Mouse (Mus musculus) lung, embryonic 14.5 days (tissue): ENCODE results near the gene Lsm3. TPM values are rescaled to one million over a fixed set of nuclear protein-coding genes. Genes with fewer than 3 reads are reported as not detected.

Experiments
- ATAC-seq: fragments of 200-750 bp; cut with Nextera tagmentation; 2 replicates; pipeline ENCODE4 v1.8.0; 2017; ENCODE audit warnings: mild to moderate bottlenecking, moderate TSS enrichment, moderate library complexity; ENCODE audit not compliant: insufficient read depth
- DNase-seq: peaks from one replicate; pipeline ENCODE4 v3.0.0-alpha.2; 2015
- H3K27ac ChIP-seq: fragments of 300-500 bp; sonication (generic); 2 replicates; pipeline ENCODE4 v1.5.1; 2014; ENCODE audit warnings: low read depth, mild to moderate bottlenecking, moderate library complexity
- H3K27me3 ChIP-seq: fragments of 300-500 bp; sonication (generic); 2 replicates; pipeline ENCODE4 v1.6.1; 2014; ENCODE audit warnings: low read length, control low read depth; ENCODE audit not compliant: insufficient read depth
- H3K36me3 ChIP-seq: fragments of 300-500 bp; sonication (generic); 2 replicates; pipeline ENCODE4 v1.6.1; 2014; ENCODE audit warnings: control low read depth; ENCODE audit not compliant: insufficient read depth
- H3K4me1 ChIP-seq: fragments of 300-500 bp; sonication (generic); 2 replicates; pipeline ENCODE4 v1.6.1; 2014; ENCODE audit warnings: antibody characterized with exemption, control low read depth; ENCODE audit not compliant: insufficient read depth
- H3K4me2 ChIP-seq: fragments of 300-500 bp; sonication (generic); 2 replicates; pipeline ENCODE4 v1.6.1; 2014; ENCODE audit warnings: mild to moderate bottlenecking
- H3K4me3 ChIP-seq: fragments of 300-500 bp; sonication (generic); 2 replicates; pipeline ENCODE4 v1.5.1; 2014; ENCODE audit warnings: low read depth, low read length
- H3K9ac ChIP-seq: fragments of 300-500 bp; sonication (generic); 2 replicates; pipeline ENCODE4 v1.6.1; 2014
- H3K9me3 ChIP-seq: fragments of 300-500 bp; sonication (generic); 2 replicates; pipeline ENCODE4 v1.6.1; 2016; ENCODE audit warnings: low read depth, low read length, control low read depth
- CTCF ChIP-seq: IDR thresholded peaks from 2 replicates; pipeline ENCODE4 v1.5.1; 2016; ENCODE audit warnings: antibody characterized with exemption, low read depth
- WGBS: fragments of 180-500 bp; shearing (Covaris S2); extraction: QIAGEN DNeasy Blood & Tissue Kit; methylation state at CpG from one replicate; pipeline ENCODE4 v1.1.7; 2014; 5-methylcytosine and 5-hydroxymethylcytosine counted together
- polyA plus RNA-seq: library from polyadenylated mRNA; unstranded; fragments of >200 nt; fragmentation: Nextera tagmentation; extraction: Ambion mirVana; gene quantifications from 2 replicates; pipeline ENCODE4 v1.2.1, GENCODE M21; 2014

Lsm3 gene
- polyA plus RNA-seq, 1 experiment from 2014 or later, result 325 TPM

GRCm38 (mm10) chr6:91528265-91528664 lies 12.5 kb downstream of the Lsm3 start:
- H3K9ac ChIP-seq, result no peak overlapping the region
- H3K27ac ChIP-seq, result no peak overlapping the region
- TF ChIP-seq CTCF, result no peak
- no peaks in the 10 kb centered on the region for H3K27me3 ChIP-seq
- H3K4me3 ChIP-seq, result no peak overlapping the region
- H3K4me1 ChIP-seq, result peaks cover 7% of the 10 kb centered on the region; the same call in 1 of the 2 replicates
- ATAC-seq (no peak), DNase-seq (no peak)
- WGBS, result 71% methylated on average over 7 of the region's 7 CpGs
- H3K9me3 ChIP-seq, result no peaks in the 10 kb centered on the region
- no peak overlapping the region for H3K4me2 ChIP-seq
- peaks cover 13% of the 10 kb centered on the region for H3K36me3 ChIP-seq

- 89% methylated on average over 8 of the region's 8 CpGs for WGBS
- H3K36me3 ChIP-seq, result 0 out of 2 replicates have a peak, but pooled peaks cover under 1% of the 10 kb centered on the region
- no peak overlapping the region for H3K27ac ChIP-seq
- H3K9ac ChIP-seq, result no peak overlapping the region
- H3K4me3 ChIP-seq, result no peak overlapping the region
- ATAC-seq (no peak), DNase-seq (no peak)
- H3K4me1 ChIP-seq, result peaks cover 7% of the 10 kb centered on the region
- H3K9me3 ChIP-seq, result no peaks in the 10 kb centered on the region
- no peaks in the 10 kb centered on the region for H3K27me3 ChIP-seq
- no peak overlapping the region for H3K4me2 ChIP-seq
- no peak for TF ChIP-seq CTCF
Measured at GRCm38 (mm10) chr6:91530673-91531072, 14.9 kb downstream of the Lsm3 start.

GRCm38 (mm10) chr6:91531276-91531675 lies 15.5 kb downstream of the Lsm3 start:
- Histone ChIP-seq H3K27me3 (no peaks in the 10 kb centered on the region), H3K4me2 (no peak overlapping the region), H3K36me3 (no peaks in the 10 kb centered on the region), H3K9me3 (no peaks in the 10 kb centered on the region), H3K4me3 (no peak overlapping the region), H3K27ac (no peak overlapping the region), H3K4me1 (peaks cover 7% of the 10 kb centered on the region), H3K9ac (no peak overlapping the region)
- no peak for TF ChIP-seq CTCF
- 70% methylated on average over 6 of the region's 6 CpGs for WGBS
- DNase-seq (no peak), ATAC-seq (no peak)

- TF ChIP-seq CTCF, result no peak
- Histone ChIP-seq H3K9ac (no peak overlapping the region), H3K4me3 (no peak overlapping the region), H3K9me3 (no peaks in the 10 kb centered on the region), H3K4me1 (peaks cover 7% of the 10 kb centered on the region), H3K36me3 (no peaks in the 10 kb centered on the region), H3K4me2 (no peak overlapping the region), H3K27me3 (no peaks in the 10 kb centered on the region), H3K27ac (no peak overlapping the region)
- DNase-seq, result no peak
- 26% methylated on average over 6 of the region's 6 CpGs for WGBS
- no peak; the same call in 1 of the 2 replicates for ATAC-seq
Measured at GRCm38 (mm10) chr6:91532661-91533060, 16.9 kb downstream of the Lsm3 start.

GRCm38 (mm10) chr6:91533359-91533758 lies 17.6 kb downstream of the Lsm3 start:
- H3K27me3 ChIP-seq, result no peaks in the 10 kb centered on the region
- H3K36me3 ChIP-seq, result no peaks in the 10 kb centered on the region
- ATAC-seq, result peak; percentile 63; the same call in 1 of the 2 replicates
- DNase-seq, result peak; percentile 64
- H3K27ac ChIP-seq, result no peak overlapping the region
- TF ChIP-seq CTCF, result no peak
- H3K9me3 ChIP-seq, result no peaks in the 10 kb centered on the region
- peaks cover 7% of the 10 kb centered on the region for H3K4me1 ChIP-seq
- no peak overlapping the region for H3K4me3 ChIP-seq
- WGBS, result 9% methylated on average over 5 of the region's 5 CpGs
- no peak overlapping the region for H3K9ac ChIP-seq
- H3K4me2 ChIP-seq, result no peak overlapping the region

- DNase-seq (peak; percentile 50), ATAC-seq (0 out of 2 replicates have a peak, but pooled peaks have one; percentile 32)
- H3K4me2 ChIP-seq, result no peak overlapping the region
- no peak overlapping the region for H3K4me3 ChIP-seq
- H3K9me3 ChIP-seq, result no peaks in the 10 kb centered on the region
- H3K36me3 ChIP-seq, result no peaks in the 10 kb centered on the region
- WGBS, result 14% methylated on average over 2 of the region's 2 CpGs
- H3K27me3 ChIP-seq, result no peaks in the 10 kb centered on the region
- H3K9ac ChIP-seq, result no peak overlapping the region
- H3K4me1 ChIP-seq, result peaks cover 7% of the 10 kb centered on the region
- H3K27ac ChIP-seq, result no peak overlapping the region
- TF ChIP-seq CTCF, result no peak
Measured at GRCm38 (mm10) chr6:91533771-91534170, 18.0 kb downstream of the Lsm3 start.

GRCm38 (mm10) chr6:91534268-91534667 lies 18.5 kb downstream of the Lsm3 start:
- DNase-seq (no peak), ATAC-seq (no peak)
- no peaks in the 10 kb centered on the region for H3K27me3 ChIP-seq
- H3K9ac ChIP-seq, result no peak overlapping the region
- no peak for TF ChIP-seq CTCF
- no peaks in the 10 kb centered on the region for H3K9me3 ChIP-seq
- no peak overlapping the region for H3K27ac ChIP-seq
- H3K4me3 ChIP-seq, result no peak overlapping the region
- WGBS, result 60% methylated on average over 4 of the region's 4 CpGs
- H3K4me1 ChIP-seq, result peaks cover 7% of the 10 kb centered on the region
- H3K36me3 ChIP-seq, result no peaks in the 10 kb centered on the region
- H3K4me2 ChIP-seq, result no peak overlapping the region

GRCm38 (mm10) chr6:91535231-91535630 lies 19.5 kb downstream of the Lsm3 start:
- H3K9me3 ChIP-seq, result no peaks in the 10 kb centered on the region
- H3K27ac ChIP-seq, result no peak overlapping the region
- DNase-seq, result no peak
- no peaks in the 10 kb centered on the region for H3K27me3 ChIP-seq
- no peak overlapping the region for H3K9ac ChIP-seq
- H3K4me3 ChIP-seq, result no peak overlapping the region
- 73% methylated on average over 3 of the region's 3 CpGs for WGBS
- ATAC-seq, result no peak
- no peak overlapping the region for H3K4me2 ChIP-seq
- no peaks in the 10 kb centered on the region for H3K36me3 ChIP-seq
- H3K4me1 ChIP-seq, result peaks cover 7% of the 10 kb centered on the region
- no peak for TF ChIP-seq CTCF
